Mouse (Mus musculus) myocyte (in vitro differentiated cells): ENCODE data around the gene Kcnk1.

ENCODE experiments used
- CEBPB ChIP-seq: IDR thresholded peaks from 2 replicates; pipeline ENCODE4 v1.6.1; 2011; ENCODE audit warnings: mild to moderate bottlenecking, moderate library complexity; ENCODE audit not compliant: poor library complexity, insufficient read depth, severe bottlenecking
- E2F4 ChIP-seq: IDR thresholded peaks from one replicate; pipeline ENCODE4 v1.6.1; 2011; ENCODE audit warnings: mild to moderate bottlenecking, control low read depth, moderate library complexity; ENCODE audit not compliant: insufficient read depth
- MAX ChIP-seq: IDR thresholded peaks from one replicate; pipeline ENCODE4 v1.6.1; 2011; ENCODE audit warnings: low read depth, mild to moderate bottlenecking, control low read depth
- MYOD1 ChIP-seq, 3 experiments: IDR thresholded peaks; one replicate each; pipeline ENCODE4 v1.6.1; 2011; ENCODE audit warnings: control low read depth in 2 of 3, low read depth in 2 of 3, mild to moderate bottlenecking in 2 of 3, moderate library complexity in 1 of 3; ENCODE audit not compliant: insufficient read length in 2 of 3, control insufficient read depth in 1 of 3
- POLR2A ChIP-seq: IDR thresholded peaks from one replicate; pipeline ENCODE4 v1.6.1; 2011; ENCODE audit warnings: low read depth, mild to moderate bottlenecking, control low read depth, moderate library complexity; ENCODE audit not compliant: insufficient read length
- USF1 ChIP-seq: IDR thresholded peaks from one replicate; pipeline ENCODE4 v1.6.1; 2011; ENCODE audit warnings: low read depth, mild to moderate bottlenecking, control low read depth, moderate library complexity

DNA sequence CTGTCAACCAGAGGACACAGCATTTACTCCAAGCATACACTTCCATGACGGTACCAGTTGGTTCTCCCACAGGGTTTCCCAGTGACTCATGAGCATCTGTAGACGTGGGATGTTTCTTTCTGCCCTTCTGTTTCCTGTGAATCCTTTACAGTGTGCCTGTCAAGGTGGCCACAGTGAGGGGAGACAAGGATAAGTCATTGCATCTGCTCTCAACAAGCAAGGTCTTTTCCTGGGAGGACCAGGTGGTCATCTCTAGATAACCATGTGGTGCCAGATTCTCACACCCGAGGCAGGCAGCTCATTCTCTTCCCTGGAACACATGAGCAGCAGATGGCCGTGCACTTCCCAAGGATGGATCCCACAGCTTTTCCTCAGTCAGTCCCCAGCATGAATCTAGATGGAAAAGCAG is 35.6 kb upstream of the Kcnk1 start:
- no peak for TF ChIP-seq POLR2A
- no peak for TF ChIP-seq MAX
- TF ChIP-seq E2F4, result no peak
- TF ChIP-seq CEBPB, result no peak
- no peak for TF ChIP-seq MYOD1 (IDR thresholded peaks at IDR 0.05; ENCODE audit: control insufficient read depth in 1 of 3, insufficient read length in 2 of 3, low read depth in 2 of 3)
- TF ChIP-seq USF1, result no peak
